Mouse (Mus musculus): ENCODE data around the gene Pfdn6. TPM values are rescaled to one million over a fixed set of nuclear protein-coding genes. Genes with fewer than 3 reads are reported as not detected.
"Not testable (repeated sequence)": the region's sequence is repeated elsewhere in the genome, so short reads cannot be mapped to it uniquely, and the experiment has no call there.

Pfdn6 gene
- polyA plus RNA-seq, 1 experiment from 2014 or later: 225 TPM

- DNase-seq (ENCODE audit: low spot score): peak; percentile 98
Observed at GRCm38 (mm10) chr17:33955555-33956214, 15.5 kb upstream of the Pfdn6 start, which contains the start of the genes Vps52 and Rps18. Gene Vps52 (plus strand): TSS chr17:33955812. Gene Rps18 (minus strand): TSS chr17:33956001.

GRCm38 (mm10) chr17:33954646-33955554 is 14.8 kb upstream of the Pfdn6 start:
- no peak for DNase-seq (ENCODE audit: low spot score)

- no peak for DNase-seq (ENCODE audit: low spot score)
Observed at GRCm38 (mm10) chr17:33953961-33954565, 13.9 kb upstream of the Pfdn6 start.

DNA sequence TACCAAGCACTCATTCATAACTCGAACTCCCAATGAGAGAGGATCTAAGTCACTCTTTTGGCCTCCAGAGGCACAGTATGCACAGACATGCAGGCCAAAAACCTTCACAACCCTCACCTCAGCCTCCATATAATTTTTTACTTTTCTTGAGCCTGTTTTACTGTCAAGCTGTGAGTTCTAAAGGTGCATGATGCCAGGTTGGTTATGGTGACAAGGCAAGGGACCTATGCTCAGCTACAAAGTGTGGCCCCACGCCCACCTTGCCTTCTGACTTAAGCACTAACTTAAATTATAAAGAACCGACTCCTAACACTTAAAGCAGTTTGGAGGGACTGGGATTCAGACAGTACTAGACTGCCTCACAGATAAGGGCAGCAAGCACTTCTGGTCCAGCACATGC is 13.2 kb upstream of the Pfdn6 start:
- no peak for DNase-seq (ENCODE audit: low spot score)

- no peak for DNase-seq (ENCODE audit: low spot score)
Observed at GRCm38 (mm10) chr17:33952879-33953278, 12.7 kb upstream of the Pfdn6 start.

DNA sequence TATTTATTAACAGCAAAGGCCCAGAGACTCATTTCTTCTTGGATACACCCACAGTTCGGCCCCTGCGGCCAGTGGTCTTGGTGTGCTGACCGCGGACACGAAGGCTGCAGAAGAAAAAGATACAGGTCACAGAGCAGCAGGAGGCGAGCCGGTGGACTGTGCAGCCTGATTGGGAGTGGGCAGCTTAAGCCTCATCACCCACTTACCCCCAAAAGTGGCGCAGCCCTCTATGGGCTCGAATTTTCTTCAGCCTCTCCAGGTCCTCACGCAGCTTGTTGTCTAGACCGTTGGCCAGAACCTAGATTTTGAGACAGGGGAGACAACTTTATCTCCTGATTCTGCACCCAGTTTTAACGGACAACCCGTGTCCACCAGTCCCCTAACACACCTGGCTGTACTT is 11.9 kb upstream of the Pfdn6 start:
- DNase-seq (ENCODE audit: low spot score): not testable (repeated sequence)

DNA sequence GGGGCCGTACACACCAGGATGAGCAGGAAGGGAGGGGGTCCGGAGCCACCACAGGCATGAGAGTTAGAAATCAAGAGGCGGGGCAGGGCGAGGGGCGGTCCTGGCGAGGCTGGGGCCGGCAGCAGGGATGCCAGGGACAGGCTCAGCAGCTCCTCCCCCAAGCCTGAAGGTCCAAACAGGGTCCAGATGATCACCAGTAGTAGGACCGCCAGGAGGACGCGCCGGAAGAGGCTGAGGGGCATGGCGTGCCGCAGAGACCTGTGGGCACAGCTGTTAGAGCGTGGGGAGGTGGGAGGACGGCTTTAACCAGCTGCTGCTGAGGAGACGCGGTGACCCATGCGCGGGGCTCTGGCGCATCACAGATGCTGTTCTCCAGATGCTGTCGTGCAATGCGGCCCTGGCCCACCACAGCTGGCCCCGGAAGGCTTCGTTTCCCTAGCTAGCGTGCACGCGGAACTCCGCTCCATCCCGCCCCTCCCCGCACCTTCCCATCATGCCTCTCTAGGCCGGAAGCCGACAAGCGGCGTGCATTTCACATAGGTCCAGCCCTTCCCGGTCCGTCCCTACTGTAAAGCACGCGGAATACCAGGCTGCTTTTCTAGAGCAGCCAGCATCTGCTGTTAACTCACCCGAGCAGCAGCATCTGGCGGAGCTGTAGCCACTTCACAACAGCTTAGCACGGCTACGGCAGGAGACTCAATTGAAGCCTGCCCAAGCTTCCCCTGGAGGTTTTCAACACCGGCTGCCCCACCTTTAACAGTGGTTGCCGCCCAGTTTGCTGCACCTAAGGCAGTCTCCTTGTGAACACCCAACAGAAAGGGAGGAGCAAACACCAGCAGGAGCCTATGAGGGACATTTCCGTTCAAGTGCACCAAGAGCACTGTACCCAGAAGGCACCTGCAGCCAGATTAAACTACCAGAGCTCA is 11.1 kb upstream of the Pfdn6 start, which contains the start of gene B3galt4:
Gene B3galt4, minus strand, starts transcription at position 468 of the 926 bp plus-strand sequence.
- DNase-seq (ENCODE audit: low spot score): peak; percentile 86

GRCm38 (mm10) chr17:33950131-33950625 is 10.0 kb upstream of the Pfdn6 start:
- no peak for DNase-seq (ENCODE audit: low spot score)

GRCm38 (mm10) chr17:33948905-33949537 is 8.9 kb upstream of the Pfdn6 start:
- DNase-seq (ENCODE audit: low spot score): no peak

- no peak for DNase-seq (ENCODE audit: low spot score)
Observed at GRCm38 (mm10) chr17:33948090-33948904, 8.2 kb upstream of the Pfdn6 start.

GRCm38 (mm10) chr17:33947430-33948089 is 7.4 kb upstream of the Pfdn6 start:
- peak; percentile 78 for DNase-seq (ENCODE audit: low spot score)

DNA sequence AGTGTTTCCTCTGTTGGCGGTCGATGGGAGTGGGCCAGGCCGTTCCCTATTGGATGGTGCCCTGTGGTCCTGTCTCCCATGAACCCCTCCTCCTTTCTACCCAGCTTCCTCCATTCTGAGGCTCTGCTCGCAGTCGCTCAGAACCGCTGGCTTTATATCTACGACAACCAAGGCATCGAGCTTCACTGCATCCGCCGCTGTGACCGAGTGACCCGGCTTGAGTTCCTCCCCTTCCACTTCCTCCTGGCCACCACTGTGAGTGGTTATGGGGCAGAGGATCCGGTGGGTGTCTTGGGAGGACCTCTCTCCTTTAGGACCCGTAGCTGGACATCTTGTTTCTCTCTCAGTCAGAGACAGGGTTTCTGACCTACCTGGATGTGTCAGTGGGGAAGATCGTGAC is 3.3 kb upstream of the Pfdn6 start:
- DNase-seq (ENCODE audit: low spot score): no peak

DNA sequence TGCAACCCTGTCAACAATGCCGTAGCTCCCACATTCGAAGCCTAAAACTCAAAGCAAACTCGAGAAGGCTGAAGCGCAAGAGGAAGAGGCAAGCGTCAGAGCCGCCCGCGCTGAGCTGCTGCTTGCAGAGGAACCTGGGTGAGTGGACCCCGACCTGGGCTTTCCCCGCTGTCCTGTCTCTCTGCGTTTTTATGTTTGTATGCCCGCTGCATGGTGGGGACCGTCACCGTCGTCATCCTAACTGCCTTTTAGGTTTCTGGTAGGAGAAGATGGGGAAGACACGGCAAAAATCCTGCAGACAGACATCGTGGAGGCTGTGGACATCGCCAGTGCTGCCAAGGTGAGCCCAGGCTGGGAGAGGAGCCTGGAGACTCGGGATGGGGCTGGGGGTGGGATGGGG is 1.2 kb upstream of the Pfdn6 start:
- no peak for DNase-seq (ENCODE audit: low spot score)

GRCm38 (mm10) chr17:33940981-33941380 is 838 bp upstream of the Pfdn6 start:
- DNase-seq (ENCODE audit: low spot score): no peak

- DNase-seq (ENCODE audit: low spot score): no peak
Observed at GRCm38 (mm10) chr17:33938783-33939182, 1.4 kb downstream of the Pfdn6 start.

- DNase-seq (ENCODE audit: low spot score): no peak
Observed at GRCm38 (mm10) chr17:33936993-33937392, 3.1 kb downstream of the Pfdn6 start.

GRCm38 (mm10) chr17:33935422-33936055 is 4.6 kb downstream of the Pfdn6 start:
- DNase-seq (ENCODE audit: low spot score): no peak

- DNase-seq (ENCODE audit: low spot score): no peak
Observed at GRCm38 (mm10) chr17:33932970-33933369, 7.2 kb downstream of the Pfdn6 start.
